ENCODE assay signal across 8 mouse cellular contexts in genomic region chr3:90213956-90214684, GRCm38 (mm10). TPM values are rescaled to one million over a fixed set of nuclear protein-coding genes. Genes with fewer than 3 reads are reported as not detected.
DNase-seq lines count a peak whose midpoint lies in the region; ATAC-seq and TF ChIP-seq lines count a peak whose summit lies in the region.

No protein-coding gene starts in this region.

- H3K27me3 ChIP-seq in hindbrain, embryonic 12.5 days: no peaks in the 10 kb centered on the region
- H3K27me3 ChIP-seq in limb, embryonic 15.5 days: no peaks in the 10 kb centered on the region
- no peaks in the 10 kb centered on the region for H3K27me3 ChIP-seq in myocyte (ENCODE audit: control insufficient read depth, insufficient read depth, insufficient read length)

- TF ChIP-seq CTCF in cortical plate, adult 2 months (IDR thresholded peaks at IDR 0.05; ENCODE audit: extremely low read depth, insufficient read depth, low read length): no peak

- no peaks in the 10 kb centered on the region for H3K9me3 ChIP-seq in hindbrain, embryonic 12.5 days (replicated peaks)
- H3K9me3 ChIP-seq in limb, embryonic 15.5 days: no peaks in the 10 kb centered on the region

- peak; percentile 66 for ATAC-seq in hindbrain, embryonic 12.5 days (ENCODE audit: low FRiP score)
- no peak; the same call in 1 of the 2 replicates for ATAC-seq in limb, embryonic 15.5 days (ENCODE audit: insufficient number of reproducible peaks, low FRiP score, low TSS enrichment, low read depth)

- no peak for TF ChIP-seq POLR2A in cortical plate, adult 2 months (IDR thresholded peaks at IDR 0.05; ENCODE audit: extremely low read depth, insufficient read depth, low read length)
- no peak for TF ChIP-seq POLR2A in myocyte (IDR thresholded peaks at IDR 0.05; ENCODE audit: insufficient read length, low read depth)

- peak overlapping the region; percentile 58 for H3K4me3 ChIP-seq in cortical plate, adult 2 months (ENCODE audit: insufficient read depth, low read length)
- peak overlapping the region; percentile 67 for H3K4me3 ChIP-seq in hindbrain, embryonic 12.5 days
- peak overlapping the region; percentile 86 for H3K4me3 ChIP-seq in limb, embryonic 15.5 days
- H3K4me3 ChIP-seq in myocyte: peak overlapping the region; percentile 84

- H3ac ChIP-seq in myocyte (ENCODE audit: control insufficient read depth, insufficient read length): peak overlapping the region; percentile 47

- H3K4me2 ChIP-seq in hindbrain, embryonic 12.5 days (replicated peaks): peak overlapping the region; percentile 93
- peak overlapping the region; percentile 70 for H3K4me2 ChIP-seq in limb, embryonic 15.5 days
- peak overlapping the region; percentile 92 for H3K4me2 ChIP-seq in myocyte (ENCODE audit: low read depth)

- H3K4me1 ChIP-seq in cortical plate, adult 2 months (ENCODE audit: control insufficient read depth, insufficient read depth, low read length): peaks cover 8% of the 10 kb centered on the region; the same call in 1 of the 2 replicates
- H3K4me1 ChIP-seq in hindbrain, embryonic 12.5 days: peaks cover 23% of the 10 kb centered on the region
- peaks cover 24% of the 10 kb centered on the region for H3K4me1 ChIP-seq in limb, embryonic 15.5 days

- H3K36me3 ChIP-seq in hindbrain, embryonic 12.5 days: peaks cover 33% of the 10 kb centered on the region
- peaks cover 32% of the 10 kb centered on the region for H3K36me3 ChIP-seq in limb, embryonic 15.5 days
- H3K36me3 ChIP-seq in myocyte (ENCODE audit: control insufficient read depth, insufficient read depth): peaks cover 33% of the 10 kb centered on the region

- H3K27ac ChIP-seq in cortical plate, adult 2 months (ENCODE audit: insufficient read depth, low read length): no peak overlapping the region
- H3K27ac ChIP-seq in hindbrain, embryonic 12.5 days: peak overlapping the region; percentile 77
- peak overlapping the region; percentile 93 for H3K27ac ChIP-seq in limb, embryonic 15.5 days

- H3K79me2 ChIP-seq in myocyte (ENCODE audit: control insufficient read depth, insufficient read depth): peaks cover 29% of the 10 kb centered on the region

- WGBS in hindbrain, embryonic 12.5 days: 18% methylated on average over 12 of the region's 12 CpGs
- 9% methylated on average over 12 of the region's 12 CpGs for WGBS in limb, embryonic 15.5 days

- peak overlapping the region; percentile 80 for H3K9ac ChIP-seq in hindbrain, embryonic 12.5 days
- H3K9ac ChIP-seq in limb, embryonic 15.5 days: no peak overlapping the region

- peak; percentile 13 for DNase-seq in right cerebral cortex, adult 18-20 months
- no peak for DNase-seq in right cerebral cortex, postnatal 36 days (ENCODE audit: low spot score in 2 of 2)
- DNase-seq in gastrocnemius, adult 18-20 months (ENCODE audit: low spot score): no peak
- no peak for DNase-seq in layer of hippocampus, postnatal 14 days (ENCODE audit: low spot score in 2 of 2)

TF ChIP-seq in myocyte, 11 proteins besides CTCF, POLR2A, EP300 and RAD21:
- no peak for TF ChIP-seq MYOG (IDR thresholded peaks at IDR 0.05; ENCODE audit: control insufficient read depth in 1 of 3, insufficient read depth in 1 of 3, insufficient read length in 2 of 3, low read depth in 2 of 3)

RNA-seq across cellular contexts. Expression of gene Rab13, which starts 0.6 kb away (rescaled TPM):
- 9.5 and 9.8 TPM in 2 replicates for polyA plus RNA-seq in cortical plate, adult 2 months (2012; rRNA removed)
- polyA plus RNA-seq in hindbrain, embryonic 12.5 days (2016; fragmentation: Nextera tagmentation; extraction: Ambion mirVana): 26.9 and 27.4 TPM in 2 replicates
- polyA plus RNA-seq in limb, embryonic 15.5 days (2015; fragmentation: Nextera tagmentation; extraction: Ambion mirVana): 37.5 and 40.9 TPM in 2 replicates
- 28.1 TPM for polyA plus RNA-seq in myocyte (2012; fragmentation: generic; extraction: Trizol)
- total RNA-seq in gastrocnemius, adult 18-20 months (2021): 1 to 10 TPM; 6.1 to 9.6 TPM
- total RNA-seq in layer of hippocampus, postnatal 14 days (2021): 10 to 100 TPM in 1 of 2 experiments, 1 to 10 TPM in 1; 8.1 to 10.9 TPM

RNA-seq across cellular contexts. Expression of gene Rps27, which starts 0.7 kb away (rescaled TPM):
- polyA plus RNA-seq in cortical plate, adult 2 months (2012; rRNA removed): 1,605 and 1,617 TPM in 2 replicates
- polyA plus RNA-seq in hindbrain, embryonic 12.5 days (2016; fragmentation: Nextera tagmentation; extraction: Ambion mirVana): 728 and 1,010 TPM in 2 replicates
- polyA plus RNA-seq in limb, embryonic 15.5 days (2015; fragmentation: Nextera tagmentation; extraction: Ambion mirVana): 1,355 and 1,817 TPM in 2 replicates
- 3,699 TPM for polyA plus RNA-seq in myocyte (2012; fragmentation: generic; extraction: Trizol)
- total RNA-seq in gastrocnemius, adult 18-20 months (2021): 1,000 to 10,000 TPM; 1,075 to 1,237 TPM
- total RNA-seq in layer of hippocampus, postnatal 14 days (2021): 100 to 1,000 TPM; 697 to 821 TPM

RNA-seq across cellular contexts. Expression of gene Jtb, which starts 17.3 kb away (rescaled TPM):
- 59.2 and 61.0 TPM in 2 replicates for polyA plus RNA-seq in cortical plate, adult 2 months (2012; rRNA removed)
- 81.7 and 94.8 TPM in 2 replicates for polyA plus RNA-seq in hindbrain, embryonic 12.5 days (2016; fragmentation: Nextera tagmentation; extraction: Ambion mirVana)
- 112 and 125 TPM in 2 replicates for polyA plus RNA-seq in limb, embryonic 15.5 days (2015; fragmentation: Nextera tagmentation; extraction: Ambion mirVana)
- 39.9 TPM for polyA plus RNA-seq in myocyte (2012; fragmentation: generic; extraction: Trizol)
- 10 to 100 TPM; 73.7 to 75.0 TPM for total RNA-seq in gastrocnemius, adult 18-20 months (2021)
- total RNA-seq in layer of hippocampus, postnatal 14 days (2021): 10 to 100 TPM; 44.7 to 46.4 TPM

RNA-seq across cellular contexts. Expression of gene Creb3l4, which starts 29.2 kb away (rescaled TPM):
- 0.27 and 0.49 TPM in 2 replicates for polyA plus RNA-seq in cortical plate, adult 2 months (2012; rRNA removed)
- polyA plus RNA-seq in hindbrain, embryonic 12.5 days (2016; fragmentation: Nextera tagmentation; extraction: Ambion mirVana): 4.8 and 5.3 TPM in 2 replicates
- 5.8 and 6.5 TPM in 2 replicates for polyA plus RNA-seq in limb, embryonic 15.5 days (2015; fragmentation: Nextera tagmentation; extraction: Ambion mirVana)
- 0.22 TPM for polyA plus RNA-seq in myocyte (2012; fragmentation: generic; extraction: Trizol)
- total RNA-seq in gastrocnemius, adult 18-20 months (2021): not detected
- total RNA-seq in layer of hippocampus, postnatal 14 days (2021): not detected

RNA-seq across cellular contexts. Expression of gene Slc39a1, which starts 33.9 kb away (rescaled TPM):
- 32.4 and 34.5 TPM in 2 replicates for polyA plus RNA-seq in cortical plate, adult 2 months (2012; rRNA removed)
- polyA plus RNA-seq in hindbrain, embryonic 12.5 days (2016; fragmentation: Nextera tagmentation; extraction: Ambion mirVana): 46.8 and 46.9 TPM in 2 replicates
- 119 and 122 TPM in 2 replicates for polyA plus RNA-seq in limb, embryonic 15.5 days (2015; fragmentation: Nextera tagmentation; extraction: Ambion mirVana)
- polyA plus RNA-seq in myocyte (2012; fragmentation: generic; extraction: Trizol): 111 TPM
- total RNA-seq in gastrocnemius, adult 18-20 months (2021): 10 to 100 TPM; 38.9 to 40.7 TPM
- total RNA-seq in layer of hippocampus, postnatal 14 days (2021): 10 to 100 TPM; 48.8 to 53.3 TPM
